Mouse (Mus musculus): ENCODE data around the gene Tenm2.

The Tenm2 gene

DNA sequence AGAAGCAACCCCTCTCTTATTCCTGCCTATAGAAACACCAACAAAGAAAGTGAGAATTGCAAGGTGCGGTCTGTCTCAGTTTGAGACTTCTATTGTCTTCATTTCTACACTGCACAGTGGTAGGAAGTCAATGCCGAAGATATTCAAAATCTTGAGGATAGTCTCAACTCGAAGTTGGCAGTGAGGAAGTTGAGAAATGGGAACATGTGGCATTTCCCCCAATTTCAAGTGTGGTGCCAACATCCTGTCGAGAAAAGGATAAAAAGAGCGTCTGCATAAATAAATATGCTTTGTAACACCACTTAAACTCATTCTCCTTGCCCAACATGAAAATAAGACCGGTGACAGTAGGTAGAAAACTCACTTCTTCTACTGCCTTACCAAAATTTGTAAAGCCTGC, 898.7 kb downstream of the Tenm2 start:
- DNase-seq = no peak

DNA sequence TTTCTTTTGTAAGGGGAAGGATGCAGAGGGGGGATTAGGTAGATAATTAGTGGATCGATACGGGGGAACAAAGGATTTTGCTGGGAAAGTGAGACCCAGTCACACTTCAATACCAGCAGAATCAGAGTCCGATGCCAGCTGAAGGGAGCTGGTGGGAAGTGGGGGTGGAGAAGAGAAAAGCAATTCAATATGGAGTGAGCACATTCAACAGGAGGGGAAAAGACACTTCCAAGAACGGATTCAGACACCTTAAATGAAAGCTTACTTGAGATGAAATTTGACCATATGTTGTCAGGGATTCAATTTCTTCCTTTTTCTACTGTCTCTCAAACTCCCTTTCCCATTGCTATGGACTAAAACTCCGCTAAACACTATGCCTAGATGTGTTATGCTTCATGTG, 900.6 kb downstream of the Tenm2 start:
- no peak for DNase-seq

DNA sequence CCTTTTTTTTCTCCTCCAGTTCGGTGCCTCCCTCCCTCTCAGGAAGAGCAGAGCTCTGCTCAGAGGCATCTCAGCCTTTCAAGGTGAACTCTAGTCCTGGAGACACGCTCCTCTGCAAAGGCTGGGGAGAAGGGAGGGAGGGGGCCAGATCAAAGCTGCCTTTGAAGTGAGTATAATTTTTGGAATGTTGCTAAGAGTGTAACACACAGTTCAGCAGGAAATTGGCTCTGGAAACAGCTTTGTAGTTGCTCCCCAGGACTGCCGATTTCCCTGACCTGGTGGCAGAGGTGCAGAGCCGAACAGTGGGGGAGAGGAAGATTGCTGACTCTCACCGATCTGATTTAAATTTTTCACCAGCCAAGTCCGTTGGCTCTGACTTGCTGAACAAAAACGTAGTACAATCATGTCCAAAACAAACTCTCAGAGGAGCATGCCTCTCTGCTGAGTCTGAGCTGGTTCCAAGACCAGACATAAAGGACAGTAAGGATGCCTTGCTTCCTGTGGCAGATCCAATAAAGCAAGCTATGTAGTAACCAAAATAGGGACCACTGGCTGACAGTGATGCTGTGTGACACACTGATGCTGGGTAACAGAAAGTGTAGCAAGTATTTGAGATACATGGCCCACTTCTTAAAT, 901.5 kb downstream of the Tenm2 start:
- DNase-seq = peak; percentile 60

DNA sequence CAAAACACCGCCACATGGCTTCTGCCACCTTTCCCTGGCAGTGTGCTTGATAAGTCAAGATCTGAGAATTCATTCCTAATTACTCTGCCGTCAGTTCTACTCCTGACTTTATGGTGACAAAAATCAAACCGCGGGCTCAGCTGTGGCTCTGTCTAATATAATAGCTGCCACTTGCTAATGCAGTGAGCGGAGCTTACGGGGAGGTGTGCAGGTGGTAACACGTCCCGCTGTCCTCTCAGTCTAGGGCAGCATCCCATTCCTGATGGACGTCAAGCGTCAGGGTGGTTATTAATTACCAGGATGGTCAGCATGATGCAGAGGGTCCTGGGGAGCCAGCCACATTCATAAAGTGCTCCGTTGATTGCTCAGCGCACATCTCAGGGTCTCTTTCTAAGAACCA, 903.5 kb downstream of the Tenm2 start:
- DNase-seq = peak; percentile 24

DNA sequence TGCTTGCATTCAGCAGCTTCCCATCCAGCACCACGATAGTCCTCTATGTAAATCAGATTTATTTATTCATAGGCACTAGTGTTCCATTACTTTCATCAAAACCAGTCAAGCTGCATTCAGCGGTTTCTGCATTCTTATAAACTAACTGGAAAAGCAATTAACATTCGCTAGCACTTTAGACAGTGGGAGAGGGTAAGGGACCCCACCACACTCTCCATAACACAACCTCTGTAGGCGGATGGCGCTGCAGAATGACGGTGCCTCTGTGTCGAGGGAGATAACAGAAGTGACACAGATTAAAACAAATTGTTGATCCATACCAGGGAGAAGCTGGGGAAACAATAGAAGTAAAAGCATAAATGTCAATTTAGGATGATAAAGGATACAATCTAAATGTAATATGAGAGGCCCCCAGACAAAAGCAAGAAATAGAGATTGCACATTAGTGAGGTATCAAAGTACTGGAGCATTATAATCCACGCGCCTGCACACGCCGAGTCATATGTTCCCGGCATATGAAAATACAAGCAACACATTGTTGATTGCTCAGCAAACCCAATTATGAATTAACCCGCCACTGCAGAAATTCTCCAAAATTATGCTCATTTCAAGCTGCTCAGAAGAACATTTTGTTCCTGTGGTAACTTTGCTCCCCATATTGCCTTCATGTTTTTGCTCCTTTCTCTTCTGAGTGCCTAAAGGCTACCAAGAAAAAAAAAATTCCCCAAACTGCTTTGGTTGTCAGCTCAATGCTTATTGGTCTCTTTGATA, 904.2 kb downstream of the Tenm2 start:
- no peak for DNase-seq

DNA sequence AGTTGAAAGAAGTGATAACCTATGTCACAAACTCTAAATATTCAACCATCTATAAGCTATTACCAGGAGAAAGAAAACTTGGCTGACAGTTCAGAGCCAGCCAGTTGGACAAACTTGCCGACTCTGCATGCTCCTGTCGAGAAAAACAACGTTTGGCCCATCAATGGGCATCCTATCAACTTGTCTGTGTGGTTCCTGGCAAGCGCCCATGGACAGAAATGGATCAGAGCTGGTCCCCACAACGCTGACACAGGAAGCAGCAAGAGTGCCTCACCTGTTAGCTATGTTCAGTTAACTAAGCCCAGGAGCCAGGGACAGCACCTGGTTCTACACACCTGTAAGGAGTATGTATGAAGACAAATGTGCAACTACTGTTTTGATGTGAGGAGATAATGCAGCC, 908.5 kb downstream of the Tenm2 start:
- no peak for DNase-seq

DNA sequence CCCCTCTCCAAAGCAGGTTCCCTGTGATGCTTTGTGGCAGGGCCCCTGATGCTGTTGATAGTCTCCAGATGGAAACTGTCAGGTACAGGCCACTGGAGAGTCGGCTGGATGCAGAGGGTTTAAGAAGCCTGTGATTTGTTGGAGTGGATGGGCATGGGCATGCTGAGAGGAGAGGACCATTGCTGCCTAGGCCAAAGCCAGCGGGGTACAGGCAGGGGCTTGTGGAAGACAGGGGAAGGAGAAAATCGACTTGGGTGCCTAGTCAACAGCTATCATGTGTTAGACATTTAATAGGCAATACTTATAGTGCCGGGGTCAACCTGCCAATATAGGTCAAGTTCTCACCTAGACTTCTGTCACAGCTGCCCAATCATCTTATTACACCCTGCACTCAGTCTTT, 926.4 kb downstream of the Tenm2 start:
- DNase-seq = no peak

DNA sequence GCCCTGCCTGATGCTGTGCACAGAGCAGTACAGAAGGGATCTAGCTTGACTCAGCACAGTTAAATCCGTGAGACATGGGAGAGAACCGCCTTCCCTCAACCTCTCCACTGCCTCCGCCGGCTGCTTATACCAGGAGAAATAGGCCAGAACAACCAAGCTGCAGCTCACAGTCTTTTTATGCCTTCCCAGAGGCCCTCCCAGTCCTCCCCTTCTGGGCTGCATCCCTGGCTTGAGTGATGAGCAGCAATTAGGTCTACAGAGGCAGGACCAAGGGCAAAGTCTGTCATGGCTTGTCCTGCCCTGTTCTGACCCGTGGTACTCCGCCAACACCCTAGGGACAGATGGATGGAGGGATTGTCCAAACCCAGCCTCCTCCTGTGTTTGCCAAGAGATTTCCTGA, 928.5 kb downstream of the Tenm2 start:
- DNase-seq = no peak

DNA sequence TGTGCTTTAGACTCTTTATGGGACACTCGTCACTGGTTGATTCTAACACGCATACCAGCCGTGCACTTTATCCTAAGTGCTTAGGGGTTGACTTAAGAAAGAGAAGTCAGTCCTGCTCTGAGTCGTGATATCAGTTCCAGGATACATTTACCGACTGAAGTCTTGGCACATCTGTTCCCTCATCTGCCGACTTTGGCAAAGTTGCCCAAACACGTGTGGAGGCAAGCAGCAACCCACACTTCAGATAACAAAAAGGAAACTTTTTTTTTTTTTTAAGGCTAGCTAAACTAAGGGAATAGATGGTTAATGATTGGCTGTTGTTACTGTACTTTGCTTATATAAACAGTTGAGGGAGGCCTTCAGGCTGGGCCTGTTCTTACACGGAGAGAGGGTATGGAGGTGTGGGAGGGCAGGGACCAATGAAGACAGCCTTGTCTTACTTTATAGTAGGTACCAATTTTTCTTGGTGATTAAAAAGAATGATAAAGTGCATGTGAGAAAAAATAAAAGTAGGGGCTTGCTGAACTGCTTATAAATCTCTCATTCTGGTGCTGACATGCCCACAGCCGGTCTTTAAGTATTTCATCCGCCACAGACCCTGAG, 930.3 kb downstream of the Tenm2 start:
- DNase-seq = no peak

DNA sequence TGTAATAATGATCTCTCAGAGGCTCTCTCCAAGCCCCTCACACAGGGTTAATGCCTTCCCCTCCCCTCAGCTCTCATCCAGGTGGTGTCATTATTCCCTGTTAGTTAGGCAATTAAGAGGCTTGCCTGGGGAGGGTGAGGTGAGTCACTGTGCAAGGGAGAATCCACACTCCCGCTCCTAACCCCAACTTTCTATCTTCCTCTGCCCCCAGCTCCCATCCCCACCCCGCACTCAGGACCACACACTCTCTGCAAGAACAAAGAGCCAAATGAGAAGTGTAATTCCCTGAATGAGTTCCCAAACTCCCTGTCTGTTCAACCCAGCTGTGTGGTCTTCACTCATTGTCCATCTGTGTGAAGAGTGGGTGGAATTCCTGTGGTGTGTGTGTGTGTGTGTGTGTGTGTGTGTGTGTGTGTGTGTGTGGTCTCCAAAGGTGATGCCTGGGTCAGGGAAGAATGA, 932.8 kb downstream of the Tenm2 start:
- DNase-seq = peak; percentile 19

DNA sequence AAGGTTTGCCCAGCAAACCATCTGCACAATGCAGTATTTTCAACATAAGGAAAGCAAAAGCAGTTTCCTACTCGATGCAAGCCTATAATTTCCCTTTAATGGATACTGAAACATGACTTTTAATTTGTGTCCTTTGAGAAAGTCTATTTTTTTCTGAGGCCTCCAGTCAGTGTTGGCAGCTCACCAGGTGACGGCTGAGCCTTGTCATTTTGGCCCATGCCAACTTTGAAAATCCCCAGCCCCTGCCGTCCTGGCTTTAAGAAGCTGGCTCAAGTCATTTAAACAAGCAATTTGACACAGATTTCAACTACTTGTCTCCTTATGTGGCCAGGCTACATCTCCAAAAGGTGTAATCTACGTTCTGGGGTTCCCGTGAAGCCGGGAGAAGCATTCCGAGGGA, 933.7 kb downstream of the Tenm2 start:
- DNase-seq = no peak

DNA sequence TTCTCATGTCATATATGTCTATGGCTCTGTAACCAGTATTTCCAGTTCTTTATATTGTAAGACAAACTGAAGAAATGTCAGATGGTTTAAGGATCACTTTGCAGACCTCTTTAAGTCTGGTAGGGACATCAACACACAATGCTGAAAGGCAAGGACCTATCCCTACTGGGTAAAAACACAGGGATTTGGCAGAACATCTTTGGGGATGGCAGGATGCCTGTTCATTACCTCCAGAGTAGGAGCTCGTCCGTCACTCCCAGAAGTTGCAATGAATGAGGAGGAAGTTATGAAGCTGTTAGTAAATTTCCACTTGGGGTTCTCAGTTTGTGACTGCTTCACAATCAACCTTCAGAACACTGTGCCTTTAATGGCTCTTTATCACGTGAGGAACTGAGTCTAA, 939.2 kb downstream of the Tenm2 start:
- DNase-seq = no peak

DNA sequence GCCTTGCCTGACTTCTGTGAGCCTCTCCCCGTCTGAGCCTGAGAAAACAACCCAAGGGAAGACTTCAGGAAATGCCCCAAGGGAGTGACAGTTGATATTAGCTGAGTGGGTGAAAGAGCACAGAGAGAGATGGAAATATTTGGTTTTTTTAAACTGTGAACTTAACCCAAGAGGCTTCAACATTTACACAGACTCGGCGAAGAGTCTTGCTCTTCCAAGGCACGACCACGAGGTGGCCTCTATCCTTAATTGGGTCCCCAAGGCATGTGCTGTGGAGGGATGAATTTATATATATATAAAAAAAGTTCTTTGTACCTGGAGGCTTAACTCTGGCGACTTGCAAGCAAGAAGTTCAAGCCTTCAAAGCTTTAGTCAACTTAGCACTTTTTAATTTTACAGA, 943.6 kb downstream of the Tenm2 start:
- DNase-seq = peak; percentile 32

DNA sequence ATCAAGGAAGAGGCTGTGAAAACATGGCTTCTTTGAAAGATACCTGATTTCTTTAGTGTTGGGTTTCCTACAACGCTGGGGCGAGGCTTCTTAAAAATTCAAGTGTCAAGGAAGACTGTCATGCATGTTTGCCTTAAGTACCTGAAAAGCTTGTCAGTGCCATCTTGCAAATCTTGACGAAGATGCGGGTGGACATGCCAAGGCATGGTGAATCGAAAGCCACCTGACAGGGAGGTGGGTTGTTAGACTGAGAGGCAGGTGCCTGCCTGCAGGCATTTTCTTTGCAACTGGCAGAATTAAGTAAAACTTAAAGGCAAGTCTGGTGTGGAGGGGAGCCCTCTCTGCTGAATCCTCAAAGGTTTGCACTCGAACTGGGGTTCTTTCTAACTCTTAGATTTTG, 949.5 kb downstream of the Tenm2 start:
- no peak for DNase-seq

DNA sequence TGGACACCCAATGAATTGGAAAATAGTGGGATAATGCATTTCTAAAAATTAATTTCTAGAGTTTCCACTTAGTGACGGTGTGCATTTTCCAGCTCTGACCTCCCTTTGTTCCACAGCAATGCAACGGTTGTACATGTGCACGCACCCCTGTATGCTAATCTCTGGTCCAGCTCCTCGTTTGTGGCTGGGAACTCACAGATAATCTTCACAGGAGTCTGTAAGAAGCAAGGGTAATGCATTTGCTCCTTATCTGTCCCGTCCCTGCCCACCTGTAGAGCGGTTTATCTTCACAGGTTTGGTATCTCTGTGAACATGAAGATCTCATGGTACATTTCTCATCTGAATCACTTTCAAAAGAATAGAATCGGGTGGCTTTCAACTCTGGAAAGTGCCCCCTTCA, 955.2 kb downstream of the Tenm2 start:
- no peak for DNase-seq

DNA sequence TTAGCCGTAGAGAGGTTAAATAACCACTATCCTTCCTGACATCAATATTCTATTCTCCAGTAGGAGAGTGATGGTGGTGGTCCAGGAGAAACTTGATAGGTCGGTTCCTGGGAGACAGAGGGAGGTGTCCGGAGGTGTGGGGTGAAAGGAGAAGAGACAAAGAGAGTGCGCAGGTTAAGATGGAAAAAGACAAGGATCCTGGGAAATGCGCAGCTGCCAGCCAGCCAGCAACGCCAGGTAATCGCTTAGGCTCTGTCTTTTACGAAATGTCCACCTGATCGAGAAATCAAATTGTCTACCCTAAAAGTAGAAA, 957.9 kb downstream of the Tenm2 start:
- no peak for DNase-seq

DNA sequence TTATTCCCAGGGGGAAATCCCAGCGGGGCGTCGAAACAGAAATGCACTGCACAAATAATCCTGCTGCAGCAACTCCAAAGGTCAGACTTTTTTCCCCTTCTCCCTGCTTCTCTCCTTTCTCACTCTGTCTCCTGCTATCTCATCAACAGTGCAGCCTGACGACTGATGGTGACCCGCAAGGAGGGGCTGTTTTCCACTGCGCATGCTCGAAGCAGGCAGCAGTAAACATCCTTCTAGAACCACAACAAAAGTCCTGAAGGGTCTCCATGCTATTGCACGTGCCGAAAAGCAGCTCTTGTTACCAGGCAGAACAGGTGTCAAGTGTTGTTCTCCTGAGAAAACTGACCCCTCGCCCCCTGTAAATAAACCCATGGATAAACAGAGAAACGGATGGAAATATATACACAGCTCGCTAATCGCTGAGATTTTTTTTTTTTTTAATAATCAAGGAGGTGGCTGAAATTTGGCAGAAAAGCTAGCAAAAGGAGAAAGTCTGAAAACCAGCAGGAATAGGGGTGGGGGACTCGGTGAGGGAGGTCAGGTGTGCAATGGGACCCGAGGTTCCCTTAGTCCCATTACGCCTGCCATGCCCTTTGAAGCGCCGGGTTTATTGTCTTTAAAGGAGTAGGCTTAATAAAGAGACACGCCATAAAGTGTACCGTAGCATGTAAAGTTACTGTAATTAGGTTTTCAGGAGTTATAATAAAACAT, 958.4 kb downstream of the Tenm2 start:
- DNase-seq = no peak

DNA sequence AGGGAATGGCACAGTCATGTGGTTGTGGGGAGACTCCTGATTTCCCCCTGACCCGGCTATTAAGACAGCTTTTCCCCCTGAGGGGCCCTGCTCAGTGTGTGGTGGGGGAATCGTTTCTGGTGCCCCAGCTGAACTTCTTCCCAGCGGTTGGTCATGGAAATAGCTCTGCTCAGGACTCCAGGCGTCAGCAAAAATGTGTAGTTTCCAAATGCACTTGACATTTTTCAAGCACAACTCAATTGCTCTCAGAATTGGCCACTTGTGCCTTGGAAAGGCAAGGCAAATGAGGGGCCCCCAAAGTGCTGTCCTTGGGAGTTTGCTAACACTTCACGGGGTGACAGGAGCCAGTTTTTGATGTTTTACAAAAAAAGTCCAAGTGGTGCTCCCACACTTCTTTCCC, 959.7 kb downstream of the Tenm2 start:
- DNase-seq = peak; percentile 39

DNA sequence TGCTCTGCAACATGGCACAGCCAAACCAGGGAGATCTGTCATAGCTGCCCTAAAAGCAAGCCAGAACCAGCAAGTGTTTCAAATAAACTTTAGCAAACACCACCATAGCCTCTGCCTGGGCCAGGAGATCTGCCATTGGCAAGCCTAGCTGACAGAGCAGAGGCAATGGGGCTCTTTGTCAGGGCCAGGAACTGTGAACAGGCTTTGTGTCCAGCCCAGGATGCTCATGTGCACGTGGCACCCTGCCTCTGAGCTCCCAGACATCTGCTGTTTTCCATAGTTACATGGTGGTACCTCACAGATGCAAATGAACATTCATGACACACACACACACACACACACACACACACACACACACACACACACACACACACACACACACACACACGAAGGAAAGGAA, 963.6 kb downstream of the Tenm2 start:
- DNase-seq = no peak

DNA sequence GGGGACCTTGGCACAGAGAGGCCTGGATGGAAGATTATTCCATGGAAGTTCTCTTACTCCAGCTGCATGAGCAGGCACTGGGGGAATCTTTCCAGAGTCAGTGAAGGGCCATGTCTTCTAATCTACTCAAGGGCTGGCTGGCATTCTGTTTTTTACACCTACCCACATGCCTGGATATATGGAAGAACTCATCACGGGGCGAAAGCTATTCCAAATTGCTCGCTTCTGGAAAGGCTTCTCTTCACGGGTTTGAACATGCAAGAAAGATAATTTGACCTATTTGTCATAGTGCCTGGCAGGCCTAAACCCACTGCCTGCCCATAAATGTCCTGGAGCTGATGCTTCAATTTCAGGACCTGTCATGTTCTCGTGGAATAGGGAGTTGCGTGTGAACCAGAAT, 965.8 kb downstream of the Tenm2 start:
- no peak for DNase-seq

DNA sequence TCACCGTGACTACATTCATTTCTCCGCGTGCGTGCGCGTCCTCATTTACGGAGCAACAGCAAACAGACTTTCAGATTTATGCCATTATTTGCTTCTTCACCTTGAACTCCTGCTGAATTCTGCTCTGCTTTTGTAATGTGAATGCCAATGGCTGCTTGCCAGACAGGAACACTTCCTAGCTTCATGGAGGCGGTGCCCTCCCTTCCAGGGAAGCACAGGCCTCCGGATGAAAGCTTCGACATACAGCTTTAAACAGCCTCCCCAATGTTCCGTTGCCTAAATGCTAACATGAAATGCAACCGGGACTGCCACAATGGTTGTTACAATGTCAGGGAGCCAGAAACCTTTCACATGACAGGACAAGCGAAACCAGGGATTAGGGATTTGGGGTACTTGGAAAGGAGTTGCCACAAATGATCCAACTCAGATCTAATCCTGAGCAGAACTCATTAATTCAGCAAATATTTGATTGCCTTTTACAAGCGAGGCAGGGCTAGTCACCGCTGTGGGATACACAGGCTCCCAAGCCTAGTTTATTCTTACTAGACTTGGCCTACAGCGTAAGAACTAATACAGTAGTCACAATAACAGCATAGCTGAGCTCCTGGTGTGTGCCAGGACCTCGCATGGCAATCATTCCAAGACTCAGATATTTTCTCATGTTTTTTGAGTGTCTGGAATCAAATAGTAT, 970.8 kb downstream of the Tenm2 start:
- no peak for DNase-seq

DNA sequence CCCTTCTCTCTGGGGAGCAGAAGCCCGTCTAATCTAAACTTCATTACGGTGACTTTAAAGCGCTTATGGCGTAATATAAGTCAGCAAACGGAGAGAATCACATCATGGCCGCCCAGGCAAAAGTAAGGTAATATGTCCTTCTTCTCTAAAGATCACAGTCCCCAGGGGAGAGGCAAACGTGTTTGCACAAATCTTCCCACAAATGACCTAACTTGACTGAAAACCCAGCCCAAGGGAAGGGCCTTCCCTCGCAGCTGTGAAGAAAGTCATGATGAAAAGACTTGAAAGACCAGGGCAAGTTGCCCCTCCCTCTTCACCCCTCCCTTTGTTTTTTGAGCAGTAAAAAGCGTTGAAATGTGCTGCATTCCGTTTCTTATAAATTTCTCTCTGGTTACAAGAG, 971.9 kb downstream of the Tenm2 start:
- peak; percentile 46 for DNase-seq

DNA sequence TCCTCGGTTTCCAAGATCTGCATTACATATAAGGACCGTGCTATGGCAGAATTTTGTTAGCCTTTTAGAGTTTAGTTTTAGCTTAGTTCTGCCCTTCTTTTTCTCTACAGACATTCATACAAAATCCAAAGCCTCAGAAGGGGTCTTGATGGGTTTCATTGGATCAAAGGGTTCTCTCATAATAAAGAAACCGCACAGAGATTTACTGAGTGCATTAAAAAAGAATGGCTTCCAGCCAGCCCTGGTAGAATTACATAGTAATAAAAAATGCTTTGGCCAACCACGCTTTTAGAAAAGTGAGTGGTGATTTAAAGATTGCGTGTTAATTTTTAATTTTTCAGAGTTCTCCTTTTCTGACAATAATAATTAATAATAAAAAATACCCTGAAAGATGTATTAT, 978.6 kb downstream of the Tenm2 start:
- DNase-seq = no peak
